Mouse (Mus musculus): ENCODE results near the gene Aoc1. TPM values are rescaled to one million over a fixed set of nuclear protein-coding genes. Genes with fewer than 3 reads are reported as not detected.

Gene Aoc1
- polyA plus RNA-seq, 1 experiment, result 11.7 TPM

DNA sequence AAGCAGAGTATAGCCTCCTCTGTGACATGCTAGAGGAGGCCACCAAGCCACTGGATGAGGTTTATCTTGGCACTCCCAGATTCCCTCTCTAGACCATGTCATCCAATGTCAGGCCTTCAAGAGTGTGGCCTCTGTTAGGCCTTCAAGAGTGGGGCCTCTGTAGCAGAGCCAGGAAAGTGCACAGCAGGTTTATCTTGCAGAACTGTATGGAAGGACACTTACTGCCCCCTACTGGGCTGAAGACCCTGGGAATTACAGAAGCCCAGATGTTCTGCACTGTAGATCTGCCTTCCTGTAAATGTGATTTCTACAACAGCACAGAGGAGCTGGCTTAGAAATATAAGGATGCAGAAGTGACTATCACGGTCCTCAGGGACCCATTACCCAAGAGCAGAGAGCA is 82.2 kb downstream of the Aoc1 start:
- peak; percentile 18 for DNase-seq
- TF ChIP-seq POLR2A (IDR thresholded peaks at IDR 0.05; ENCODE audit: control insufficient read depth, extremely low read depth, insufficient read depth, low read length, poor library complexity), result no peak
- TF ChIP-seq CTCF (IDR thresholded peaks at IDR 0.05; ENCODE audit: borderline replicate concordance, control insufficient read depth, extremely low read depth, insufficient read depth, low read length, poor library complexity), result no peak

DNA sequence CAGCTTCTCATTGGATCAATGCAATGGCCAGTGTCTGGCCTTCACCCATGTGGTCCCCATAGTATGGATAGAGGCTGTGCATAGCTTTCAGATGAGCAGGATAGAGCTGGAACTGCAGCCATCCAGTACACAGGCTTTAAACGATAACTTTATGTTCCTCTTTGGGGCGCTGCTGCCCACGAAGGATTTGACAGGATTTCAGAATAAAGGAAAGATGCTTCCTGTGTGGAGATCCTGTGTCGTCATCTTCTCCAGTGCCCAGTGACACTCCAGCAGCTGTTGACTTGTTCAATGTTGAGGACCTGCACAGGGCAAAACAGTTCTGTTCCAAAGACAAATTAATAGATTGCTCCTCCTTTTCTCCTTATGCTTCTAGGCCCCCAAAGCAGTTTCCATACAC is 84.1 kb downstream of the Aoc1 start:
- TF ChIP-seq CTCF (IDR thresholded peaks at IDR 0.05; ENCODE audit: borderline replicate concordance, control insufficient read depth, extremely low read depth, insufficient read depth, low read length, poor library complexity), result no peak
- no peak for TF ChIP-seq POLR2A (IDR thresholded peaks at IDR 0.05; ENCODE audit: control insufficient read depth, extremely low read depth, insufficient read depth, low read length, poor library complexity)
- WGBS, result 63% methylated on average over 4 of the region's 4 CpGs
- Histone ChIP-seq H3K36me3 (ENCODE audit: control insufficient read depth, insufficient read depth, low read length) (no peaks in the 10 kb centered on the region), H3K27me3 (ENCODE audit: control insufficient read depth, insufficient read depth, low read length) (no peaks in the 10 kb centered on the region), H3K27ac (ENCODE audit: control insufficient read depth, insufficient read depth, low read length) (no peak overlapping the region), H3K4me1 (replicated peaks; ENCODE audit: control insufficient read depth, insufficient read depth, low read length) (no peaks in the 10 kb centered on the region), H3K4me3 (ENCODE audit: control insufficient read depth, insufficient read depth, low read length) (no peak overlapping the region)
- no peak for DNase-seq

More for the DNA sequence above, 82.2 kb downstream of the Aoc1 start:
- no peak overlapping the region for H3K4me3 ChIP-seq (ENCODE audit: control insufficient read depth, insufficient read depth, low read length)
- H3K27me3 ChIP-seq (ENCODE audit: control insufficient read depth, insufficient read depth, low read length), result no peaks in the 10 kb centered on the region
- H3K27ac ChIP-seq (ENCODE audit: control insufficient read depth, insufficient read depth, low read length), result no peak overlapping the region
- H3K4me1 ChIP-seq (replicated peaks; ENCODE audit: control insufficient read depth, insufficient read depth, low read length), result no peaks in the 10 kb centered on the region
- WGBS, result 23% methylated on average over 1 of the region's 1 CpGs
- H3K36me3 ChIP-seq (ENCODE audit: control insufficient read depth, insufficient read depth, low read length), result no peaks in the 10 kb centered on the region

DNA sequence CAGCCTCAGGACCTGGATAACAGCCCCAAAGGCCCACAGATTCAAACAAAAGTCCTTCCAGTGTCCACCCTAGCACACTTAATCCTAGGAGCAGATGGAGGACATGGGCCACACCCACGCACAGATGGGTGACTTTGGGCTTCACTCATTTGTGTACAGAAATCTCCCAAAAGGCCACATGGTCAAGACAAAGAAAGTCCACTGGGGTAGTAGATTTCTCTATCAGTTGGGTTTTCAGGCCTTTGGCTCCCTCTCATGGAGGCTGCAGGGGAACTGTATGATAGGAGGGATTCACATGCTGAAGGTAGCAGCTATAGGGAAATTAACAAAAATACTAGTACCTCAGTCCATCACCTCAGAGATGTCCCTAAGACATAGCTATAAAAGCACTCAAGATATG is 85.4 kb downstream of the Aoc1 start:
- Histone ChIP-seq H3K4me1 (replicated peaks; ENCODE audit: control insufficient read depth, insufficient read depth, low read length) (no peaks in the 10 kb centered on the region), H3K36me3 (ENCODE audit: control insufficient read depth, insufficient read depth, low read length) (no peaks in the 10 kb centered on the region), H3K4me3 (ENCODE audit: control insufficient read depth, insufficient read depth, low read length) (no peak overlapping the region), H3K27me3 (ENCODE audit: control insufficient read depth, insufficient read depth, low read length) (no peaks in the 10 kb centered on the region), H3K27ac (ENCODE audit: control insufficient read depth, insufficient read depth, low read length) (no peak overlapping the region)
- DNase-seq, result no peak
- TF ChIP-seq POLR2A (IDR thresholded peaks at IDR 0.05; ENCODE audit: control insufficient read depth, extremely low read depth, insufficient read depth, low read length, poor library complexity), result no peak
- no peak for TF ChIP-seq CTCF (IDR thresholded peaks at IDR 0.05; ENCODE audit: borderline replicate concordance, control insufficient read depth, extremely low read depth, insufficient read depth, low read length, poor library complexity)
- 86% methylated on average over 1 of the region's 1 CpGs for WGBS

Other genes starting within 250 kb of the Aoc1 start
- 1.5 and 1.7 TPM in 2 replicates for gene AI854703, start 246.1 kb upstream of the Aoc1 start, polyA plus RNA-seq (2012; rRNA removed)
- gene Gimap8, start 225.7 kb upstream of the Aoc1 start, polyA plus RNA-seq (2012; rRNA removed), result 26.6 and 29.8 TPM in 2 replicates
- gene Gimap9, start 196.8 kb upstream of the Aoc1 start, polyA plus RNA-seq (2012; rRNA removed), result 42.5 and 49.6 TPM in 2 replicates
- 43.0 and 64.0 TPM in 2 replicates for gene Gimap4, start 188.3 kb upstream of the Aoc1 start, polyA plus RNA-seq (2012; rRNA removed)
- gene Gimap6, start 164.7 kb upstream of the Aoc1 start, polyA plus RNA-seq (2012; rRNA removed), result 72.9 and 82.4 TPM in 2 replicates
- gene Gm28053, start 154.3 kb upstream of the Aoc1 start, polyA plus RNA-seq (2012; rRNA removed), result 0.36 and 0.88 TPM in 2 replicates
- 3.8 and 6.3 TPM in 2 replicates for gene Gimap7, start 154.3 kb upstream of the Aoc1 start, polyA plus RNA-seq (2012; rRNA removed)
- 94.7 and 98.1 TPM in 2 replicates for gene Gimap1, start 133.8 kb upstream of the Aoc1 start, polyA plus RNA-seq (2012; rRNA removed)
- gene Gimap5, start 126.7 kb upstream of the Aoc1 start, polyA plus RNA-seq (2012; rRNA removed), result 34.0 and 35.3 TPM in 2 replicates
- 48.2 and 61.3 TPM in 2 replicates for gene Gimap3, start 102.0 kb upstream of the Aoc1 start, polyA plus RNA-seq (2012; rRNA removed)
- gene Tmem176a, start 32.0 kb upstream of the Aoc1 start, polyA plus RNA-seq (2012; rRNA removed), result 67.0 and 84.8 TPM in 2 replicates
- 206 and 265 TPM in 2 replicates for gene Tmem176b, start 31.4 kb upstream of the Aoc1 start, polyA plus RNA-seq (2012; rRNA removed)
- gene 1600015I10Rik, start 57.0 kb downstream of the Aoc1 start, polyA plus RNA-seq (2012; rRNA removed), result 0.13 TPM in 1 of 2 replicates, not detected in the other
- 0.05 TPM in 1 of 2 replicates, not detected in the other for gene Doxl2, start 102.1 kb downstream of the Aoc1 start, polyA plus RNA-seq (2012; rRNA removed)
- 0.11 TPM in 1 of 2 replicates, not detected in the other for gene Svs1, start 114.0 kb downstream of the Aoc1 start, polyA plus RNA-seq (2012; rRNA removed)
- 7.8 and 15.2 TPM in 2 replicates for gene Gpnmb, start 163.7 kb downstream of the Aoc1 start, polyA plus RNA-seq (2012; rRNA removed)
- gene Malsu1, start 200.9 kb downstream of the Aoc1 start, polyA plus RNA-seq (2012; rRNA removed), result 21.0 and 23.8 TPM in 2 replicates